Mouse (Mus musculus) neural tube, embryonic 11.5 days (tissue): ENCODE measurements around the gene Bmp7. TPM values are rescaled to one million over a fixed set of nuclear protein-coding genes. Genes with fewer than 3 reads are reported as not detected.

Source experiments
- ATAC-seq: fragments of 200-750 bp; cut with Nextera tagmentation; 2 replicates; pipeline ENCODE4 v1.8.0; 2017; ENCODE audit warnings: moderate number of reproducible peaks, mild to moderate bottlenecking, moderate TSS enrichment, moderate library complexity; ENCODE audit not compliant: insufficient read depth, low FRiP score, low TSS enrichment
- DNase-seq: peaks from one replicate; pipeline ENCODE4 v3.0.0-alpha.2; 2015; ENCODE audit warnings: low spot score
- H3K27ac ChIP-seq: fragments of 300-500 bp; sonication (generic); 2 replicates; pipeline ENCODE4 v1.5.1; 2014; ENCODE audit warnings: low read depth, mild to moderate bottlenecking, low read length
- H3K27me3 ChIP-seq: fragments of 300-500 bp; sonication (generic); 2 replicates; pipeline ENCODE4 v1.6.1; 2014; ENCODE audit warnings: mild to moderate bottlenecking, low read length, mixed read lengths; ENCODE audit not compliant: control insufficient read depth, insufficient read depth
- H3K36me3 ChIP-seq: fragments of 300-500 bp; sonication (generic); 2 replicates; pipeline ENCODE4 v1.6.1; 2014; ENCODE audit warnings: mild to moderate bottlenecking, low read length, moderate library complexity, mixed read lengths; ENCODE audit not compliant: control insufficient read depth, insufficient read depth
- H3K4me1 ChIP-seq: fragments of 300-500 bp; sonication (generic); 2 replicates; pipeline ENCODE4 v1.6.1; 2014; ENCODE audit warnings: low read length, mixed read lengths; ENCODE audit not compliant: control insufficient read depth, insufficient read depth
- H3K4me2 ChIP-seq: fragments of 300-500 bp; sonication (generic); 2 replicates; pipeline ENCODE4 v1.6.1; 2014; ENCODE audit warnings: low read depth, mild to moderate bottlenecking, moderate library complexity
- H3K4me3 ChIP-seq: fragments of 300-500 bp; sonication (generic); 2 replicates; pipeline ENCODE4 v1.5.1; 2014; ENCODE audit warnings: low read depth, low read length
- H3K9ac ChIP-seq: fragments of 300-500 bp; sonication (generic); 2 replicates; pipeline ENCODE4 v1.6.1; 2014; ENCODE audit warnings: mild to moderate bottlenecking, low read length
- H3K9me3 ChIP-seq: fragments of 300-500 bp; sonication (generic); 2 replicates; pipeline ENCODE4 v1.6.1; 2016; ENCODE audit warnings: low read length; ENCODE audit not compliant: control insufficient read depth
- WGBS: fragments of 180-500 bp; shearing (Covaris S2); extraction: QIAGEN DNeasy Blood & Tissue Kit; methylation state at CpG from one replicate; pipeline ENCODE4 v1.1.7; 2014; 5-methylcytosine and 5-hydroxymethylcytosine counted together
- polyA plus RNA-seq: library from polyadenylated mRNA; unstranded; fragments of >200 nt; fragmentation: Nextera tagmentation; extraction: Ambion mirVana; gene quantifications from 2 replicates; pipeline ENCODE4 v1.2.1, GENCODE M21; 2014

The Bmp7 gene
- polyA plus RNA-seq, result 17.0 and 20.5 TPM in 2 replicates

DNA sequence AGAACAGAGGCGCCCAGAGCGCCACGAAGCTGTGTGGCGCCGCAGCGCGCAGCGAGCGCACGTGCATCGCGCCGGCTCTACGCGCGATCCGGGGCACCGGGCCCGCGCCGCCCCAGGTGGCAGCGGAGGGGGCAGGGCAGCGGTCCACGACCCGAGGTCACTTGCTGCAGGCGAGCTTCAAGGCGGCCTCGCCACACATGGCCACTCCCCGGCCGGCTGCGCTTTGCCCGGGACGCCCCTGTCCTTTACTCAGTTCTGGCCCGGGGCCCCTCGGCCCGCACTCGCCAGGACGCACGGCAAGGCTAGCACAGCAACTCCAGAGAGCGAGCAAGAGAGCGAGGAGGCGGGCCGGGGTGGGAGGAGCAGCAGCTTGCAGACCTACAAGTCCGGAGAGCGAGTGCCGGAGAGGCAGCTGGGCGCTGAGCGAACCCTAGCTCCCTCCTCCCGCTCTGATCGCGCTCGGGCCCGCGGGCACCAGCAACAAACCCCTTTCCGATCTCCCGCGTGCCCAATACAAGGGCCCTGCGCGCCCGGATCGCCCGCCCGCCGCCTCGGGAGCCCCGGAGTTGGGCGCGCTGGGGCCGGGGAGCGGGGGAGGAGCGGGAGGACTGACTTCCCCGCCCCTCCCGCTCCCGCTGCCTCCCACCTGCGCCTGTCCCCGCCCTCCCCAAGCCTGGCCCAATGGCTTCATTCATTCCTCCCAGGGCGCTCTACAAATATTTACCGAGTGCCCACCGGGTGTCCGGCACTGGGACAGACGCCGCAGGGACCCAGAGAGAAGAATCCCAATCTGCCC, at the start of gene Bmp7:
TSS of gene Bmp7 (minus strand) at position 319 of the 796 bp plus-strand sequence.
- Histone ChIP-seq H3K4me3 (peak within 1 kb of the TSS; percentile 47), H3K4me1 (peaks cover 38% of the 10 kb centered on the region), H3K4me2 (peak within 1 kb of the TSS; percentile 90), H3K27ac (0 out of 2 replicates have a peak within 1 kb of the TSS, but pooled peaks have one; percentile 20), H3K36me3 (no peaks in the 10 kb centered on the region), H3K9ac (peak within 1 kb of the TSS; percentile 48), H3K27me3 (peaks cover 66% of the 10 kb centered on the region), H3K9me3 (no peaks in the 10 kb centered on the region)
- peak; percentile 38; the same call in 1 of the 2 replicates for ATAC-seq
- WGBS, result under 1% methylated on average over 75 of the region's 82 CpGs
- DNase-seq, result peak; percentile 83

DNA sequence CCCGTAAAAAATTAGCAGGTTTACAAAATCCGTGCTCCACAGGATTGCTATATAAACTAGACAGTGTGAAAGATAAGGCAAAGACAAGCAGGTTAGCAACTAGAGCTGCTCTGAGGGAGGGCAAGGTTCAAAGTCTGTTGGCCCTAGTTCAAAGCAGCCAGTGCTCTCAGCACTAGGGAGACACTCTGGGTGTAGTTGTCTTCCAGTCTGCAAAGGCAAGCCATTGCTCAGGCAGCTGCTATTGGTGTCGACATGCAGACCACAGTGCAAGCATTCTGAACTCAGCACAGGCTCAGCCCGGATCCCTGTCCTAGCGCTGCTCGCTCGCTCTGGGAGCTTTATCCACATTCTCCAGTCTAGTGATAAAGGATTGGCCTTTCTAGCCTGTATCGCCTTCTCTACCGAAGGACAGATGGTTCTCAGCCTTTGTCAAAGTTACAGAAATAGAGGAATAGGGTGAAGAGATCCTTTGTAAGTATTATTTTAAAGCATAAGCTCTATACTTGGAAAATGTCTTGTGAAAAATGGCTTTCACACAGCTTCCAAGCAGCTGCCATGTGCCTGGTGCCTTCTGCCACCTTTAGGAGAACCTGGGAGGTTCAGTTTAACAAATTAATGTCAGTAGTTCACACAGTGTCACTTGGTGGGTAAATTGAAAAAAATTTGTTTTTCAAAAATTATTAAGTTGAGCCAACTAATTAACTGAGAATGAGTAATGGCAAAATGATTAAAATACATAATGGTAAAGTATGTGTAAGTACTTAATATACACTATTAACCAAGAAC, 42.8 kb upstream of the Bmp7 start:
- Histone ChIP-seq H3K4me1 (no peaks in the 10 kb centered on the region), H3K9me3 (no peaks in the 10 kb centered on the region), H3K9ac (no peak overlapping the region), H3K27ac (no peak overlapping the region), H3K4me3 (no peak overlapping the region), H3K36me3 (no peaks in the 10 kb centered on the region), H3K27me3 (no peaks in the 10 kb centered on the region), H3K4me2 (no peak overlapping the region)
- 79% methylated on average over 9 of the region's 9 CpGs for WGBS
- DNase-seq, result peak; percentile 7
- ATAC-seq, result no peak

DNA sequence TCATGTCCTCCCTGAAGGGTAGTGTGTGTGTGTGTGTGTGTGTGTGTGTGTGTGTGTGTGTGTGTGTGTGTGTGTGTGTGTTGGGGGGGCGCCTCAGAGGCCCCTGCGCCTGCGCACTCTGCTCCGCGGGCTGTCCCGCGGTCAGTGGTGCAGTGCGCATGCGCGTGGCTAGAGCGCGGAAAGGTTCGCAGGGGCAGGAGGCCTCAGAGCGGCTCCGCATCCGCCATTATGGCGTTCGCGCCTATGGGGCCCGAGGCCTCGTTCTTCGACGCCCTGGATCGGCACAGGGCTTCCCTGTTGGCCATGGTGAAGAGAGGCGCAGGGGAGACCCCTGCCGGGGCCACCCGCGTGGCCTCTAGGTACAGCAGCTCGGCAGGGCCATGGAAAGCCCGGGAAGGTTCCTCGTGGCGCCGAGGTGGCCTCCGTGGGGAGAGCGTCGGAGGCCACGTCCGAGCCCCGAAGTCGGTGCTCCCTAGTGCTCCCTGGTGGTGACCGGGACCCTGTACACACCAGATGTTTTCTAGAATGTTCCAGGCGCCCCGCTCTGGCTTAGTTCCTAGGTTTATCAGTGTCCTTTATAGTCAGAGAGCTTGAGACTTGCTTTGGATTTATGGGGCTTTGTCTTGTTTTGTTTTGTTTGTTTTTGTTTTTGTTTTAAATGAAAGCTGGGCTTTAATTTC, 39.7 kb upstream of the Bmp7 start:
- DNase-seq (no peak), ATAC-seq (no peak)
- Histone ChIP-seq H3K4me2 (no peak overlapping the region), H3K4me3 (no peak overlapping the region), H3K4me1 (peaks cover 8% of the 10 kb centered on the region; the same call in 1 of the 2 replicates), H3K9me3 (no peaks in the 10 kb centered on the region), H3K27me3 (no peaks in the 10 kb centered on the region), H3K36me3 (no peaks in the 10 kb centered on the region), H3K9ac (no peak overlapping the region), H3K27ac (no peak overlapping the region)
- WGBS, result 89% methylated on average over 43 of the region's 43 CpGs

DNA sequence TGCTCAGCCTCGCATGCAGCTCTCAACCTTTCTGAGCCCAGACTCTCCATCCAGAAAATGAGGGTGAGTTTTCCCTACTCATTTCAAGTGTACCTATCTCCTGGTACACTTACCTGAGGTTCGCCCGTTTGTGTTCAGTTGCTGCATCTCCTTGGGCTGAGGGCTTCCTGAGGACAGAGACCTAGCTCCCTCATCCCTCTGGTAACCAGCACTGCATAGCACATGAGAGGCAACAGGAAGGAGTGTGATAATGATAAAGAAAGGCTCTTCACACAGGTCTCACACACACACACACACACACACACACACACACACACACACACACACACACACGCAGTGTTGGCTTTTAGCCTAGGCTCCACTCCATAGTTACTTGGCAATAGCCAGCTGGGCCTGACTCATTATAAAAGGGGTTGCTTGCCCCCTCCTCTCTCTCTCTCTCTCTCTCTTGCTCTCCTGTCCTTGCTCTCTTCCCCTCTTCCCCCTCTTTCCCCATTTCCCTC, 38.1 kb upstream of the Bmp7 start:
- Histone ChIP-seq H3K36me3 (no peaks in the 10 kb centered on the region), H3K27ac (no peak overlapping the region), H3K9me3 (no peaks in the 10 kb centered on the region), H3K4me3 (no peak overlapping the region), H3K9ac (no peak overlapping the region), H3K4me1 (peaks cover 11% of the 10 kb centered on the region; the same call in 1 of the 2 replicates), H3K27me3 (no peaks in the 10 kb centered on the region), H3K4me2 (no peak overlapping the region)
- WGBS, result 66% methylated on average over 4 of the region's 4 CpGs
- no peak for DNase-seq
- no peak for ATAC-seq

GRCm38 (mm10) chr2:172977409-172978130, 37.4 kb upstream of the Bmp7 start, which contains the start of gene Spo11:
Gene Spo11, plus strand, starts transcription at chr2:172977700.
- H3K9me3 ChIP-seq, result no peaks in the 10 kb centered on the region
- H3K4me3 ChIP-seq, result no peak within 1 kb of the TSS
- ATAC-seq (no peak; the same call in 1 of the 2 replicates), DNase-seq (no peak)
- peak within 1 kb of the TSS; percentile 24; the same call in 1 of the 2 replicates for H3K27ac ChIP-seq
- H3K36me3 ChIP-seq, result no peaks in the 10 kb centered on the region
- peaks cover 11% of the 10 kb centered on the region; the same call in 1 of the 2 replicates for H3K4me1 ChIP-seq
- 16% methylated on average over 14 of the region's 14 CpGs for WGBS
- peak within 1 kb of the TSS; percentile 5; the same call in 1 of the 2 replicates for H3K4me2 ChIP-seq
- no peaks in the 10 kb centered on the region for H3K27me3 ChIP-seq
- no peak within 1 kb of the TSS for H3K9ac ChIP-seq

DNA sequence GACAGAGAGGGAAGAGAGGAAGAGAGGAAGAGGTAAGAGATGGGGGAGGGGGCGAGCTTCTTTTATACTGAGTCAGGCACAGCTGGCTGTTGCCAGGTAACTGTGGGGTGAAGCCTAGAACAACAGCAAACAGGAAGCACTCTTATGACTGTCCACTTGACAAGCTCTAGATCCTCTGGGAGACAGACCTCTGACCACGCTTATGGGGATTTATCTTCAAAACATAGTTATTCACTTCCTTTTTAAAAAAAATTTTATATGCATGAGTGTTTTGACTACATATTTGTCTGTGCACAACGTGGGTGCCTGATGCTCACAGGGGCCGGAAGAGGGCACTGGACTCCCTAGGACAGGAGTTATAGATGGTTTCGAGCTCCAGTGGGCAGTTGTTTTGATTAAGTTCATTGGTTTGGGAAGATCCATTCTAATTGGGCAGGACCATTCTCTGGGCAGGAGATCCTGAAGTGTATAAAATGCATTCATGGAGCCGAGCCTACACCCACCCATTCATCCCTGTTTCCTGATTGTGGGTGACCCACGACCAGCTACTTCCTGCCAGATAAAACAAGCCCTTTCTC, 36.6 kb upstream of the Bmp7 start:
- Histone ChIP-seq H3K9me3 (no peaks in the 10 kb centered on the region), H3K4me2 (0 out of 2 replicates have a peak overlapping the region, but pooled peaks have one; percentile 5), H3K36me3 (no peaks in the 10 kb centered on the region), H3K27me3 (no peaks in the 10 kb centered on the region), H3K27ac (no peak overlapping the region), H3K4me3 (no peak overlapping the region), H3K4me1 (peaks cover 11% of the 10 kb centered on the region; the same call in 1 of the 2 replicates), H3K9ac (no peak overlapping the region)
- DNase-seq (no peak), ATAC-seq (no peak)
- 22% methylated on average over 7 of the region's 7 CpGs for WGBS

DNA sequence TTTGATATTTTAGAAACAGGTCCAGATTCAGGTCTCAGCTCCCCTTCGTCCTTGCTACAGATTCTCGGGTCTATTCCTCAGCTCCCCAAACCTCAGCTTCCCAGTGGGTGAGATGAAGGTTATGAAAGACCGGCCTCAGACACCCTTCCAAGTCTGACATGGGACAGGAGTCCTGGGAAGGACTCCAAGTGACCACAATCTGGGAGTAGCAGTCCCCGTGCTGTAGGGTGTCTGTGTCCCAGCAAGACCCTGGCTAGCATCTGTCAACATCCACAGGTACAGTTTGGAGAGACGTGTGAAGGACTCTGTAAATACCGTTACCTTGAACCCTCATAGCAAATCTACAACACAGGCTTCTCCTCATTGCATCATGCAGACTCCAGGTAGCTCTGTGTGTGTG, 35.0 kb upstream of the Bmp7 start:
- Histone ChIP-seq H3K27ac (no peak overlapping the region), H3K4me3 (no peak overlapping the region), H3K27me3 (no peaks in the 10 kb centered on the region), H3K4me2 (no peak overlapping the region), H3K9ac (no peak overlapping the region), H3K36me3 (no peaks in the 10 kb centered on the region), H3K4me1 (peaks cover 11% of the 10 kb centered on the region; the same call in 1 of the 2 replicates), H3K9me3 (no peaks in the 10 kb centered on the region)
- WGBS, result 80% methylated on average over 6 of the region's 6 CpGs
- DNase-seq, result no peak
- no peak for ATAC-seq
